Mouse (Mus musculus) lung, adult 10 weeks (tissue): ENCODE data around the gene Fam122b. TPM values are rescaled to one million over a fixed set of nuclear protein-coding genes. Genes with fewer than 3 reads are reported as not detected.

Experiments
- polyA plus RNA-seq: library from polyadenylated mRNA; stranded (reverse); fragments of 350-450 nt; fragmentation: Illumina TruSeq; extraction: RNeasy Lipid Tissue Mini Kit (QIAGEN cat#74804); gene quantifications from one replicate; pipeline ENCODE4 v1.2.3, GENCODE M21; 2014; ENCODE audit warnings: low read depth, low replicate concordance; ENCODE audit not compliant: insufficient read depth

Gene Fam122b
- polyA plus RNA-seq: 2.5 TPM

DNA sequence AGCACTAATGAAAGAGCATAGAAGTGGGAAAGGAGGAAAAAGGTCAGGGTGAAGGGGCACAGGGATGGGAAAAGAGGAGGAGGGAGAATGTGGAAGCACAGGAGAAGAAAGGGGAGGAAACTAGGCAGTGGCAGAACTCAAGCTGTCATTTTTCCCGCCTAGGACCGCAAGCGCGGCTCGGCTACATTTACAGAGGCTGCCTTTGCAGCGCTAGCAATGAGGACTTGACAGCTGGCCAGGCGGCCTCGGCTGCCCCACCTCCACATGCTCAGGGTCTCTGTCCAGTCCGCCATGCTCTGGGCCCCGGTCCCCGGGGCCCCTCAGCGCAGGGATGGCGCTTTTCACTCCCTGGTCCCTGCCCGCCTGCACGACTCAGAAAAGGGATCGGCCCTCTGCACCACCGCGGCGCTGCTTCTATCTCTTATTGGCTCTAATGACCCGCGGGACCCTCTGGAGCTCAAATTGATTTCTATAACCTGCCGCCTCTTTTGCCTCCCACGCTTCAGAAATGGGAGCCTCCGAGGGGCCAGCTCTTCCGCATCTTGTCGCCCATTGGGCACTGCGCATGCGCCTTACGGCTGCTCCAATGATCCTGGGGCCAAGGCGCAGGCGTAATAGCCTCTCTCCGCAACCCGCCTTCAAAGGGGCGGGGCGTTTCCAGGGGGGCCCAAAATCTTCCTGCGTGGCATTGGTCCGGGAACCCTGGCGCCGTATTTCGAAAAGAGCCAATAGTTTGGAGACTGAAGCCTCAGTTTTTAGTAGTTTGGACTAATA lies at the start of gene Fam122b:
Fam122b (minus strand) TSS at position 517 of the 774 bp plus-strand sequence.

GRCm38 (mm10) chrX:53273124-53273523 lies 3.5 kb upstream of the Fam122b start, which contains the start of gene Fam122c:
Gene Fam122c (plus strand): TSS chrX:53273424.

GRCm38 (mm10) chrX:53240011-53240410 lies 29.6 kb downstream of the Fam122b start, which contains the start of gene Plac1:
Gene Plac1 (minus strand): TSS chrX:53240111.

Other genes with a start within 250 kb of the Fam122b start
- gene Plac1, start 29.7 kb downstream of the Fam122b start, polyA plus RNA-seq: not detected
- not detected for gene Fam122c, start 3.6 kb upstream of the Fam122b start, polyA plus RNA-seq
- 10.6 TPM for gene Mospd1, start 100.7 kb upstream of the Fam122b start, polyA plus RNA-seq
- not detected for gene Etd, start 165.1 kb upstream of the Fam122b start, polyA plus RNA-seq